Mouse (Mus musculus): ENCODE data around the gene Hoga1. TPM values are rescaled to one million over a fixed set of nuclear protein-coding genes. Genes with fewer than 3 reads are reported as not detected.

The Hoga1 gene
- polyA plus RNA-seq, 1 experiment from 2014 or later = 16.2 TPM

DNA sequence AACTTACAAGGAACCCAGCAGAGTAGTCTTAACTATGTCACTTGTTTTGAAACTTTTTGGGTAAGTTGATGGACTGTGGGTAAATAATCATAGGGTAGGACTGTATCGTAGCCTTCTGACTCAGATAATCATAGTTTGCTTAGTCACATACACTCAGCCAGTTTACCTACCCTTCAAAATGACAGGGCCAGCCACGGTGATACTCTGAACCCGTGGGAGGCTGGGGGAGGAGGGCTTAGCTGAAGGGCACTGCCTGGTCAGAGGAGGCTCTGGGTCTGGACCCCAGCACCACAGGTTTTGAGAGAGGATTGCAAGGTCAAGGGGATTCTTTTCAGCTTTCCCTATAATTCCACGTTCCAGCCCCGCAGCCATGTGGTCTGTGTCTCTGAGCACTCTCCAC, 73.2 kb downstream of the Hoga1 start:
- Histone ChIP-seq H3K4me3 (ENCODE audit: low read depth, low read length) (no peak overlapping the region), H3K27ac (ENCODE audit: low read depth, low read length) (no peak overlapping the region), H3K27me3 (replicated peaks; ENCODE audit: control insufficient read depth, insufficient read depth, low read length) (no peaks in the 10 kb centered on the region), H3K9me3 (ENCODE audit: control insufficient read depth) (no peaks in the 10 kb centered on the region), H3K9ac (ENCODE audit: low read depth, low read length) (no peak overlapping the region), H3K4me2 (replicated peaks; ENCODE audit: low read depth) (no peak overlapping the region), H3K4me1 (replicated peaks; ENCODE audit: control insufficient read depth, insufficient read depth, low read length) (no peaks in the 10 kb centered on the region), H3K36me3 (ENCODE audit: control insufficient read depth, insufficient read depth) (peaks cover 83% of the 10 kb centered on the region)
- 68% methylated on average over 5 of the region's 5 CpGs for WGBS
- TF ChIP-seq CTCF (IDR thresholded peaks at IDR 0.05; ENCODE audit: low read depth) = no peak
- no peak for ATAC-seq

DNA sequence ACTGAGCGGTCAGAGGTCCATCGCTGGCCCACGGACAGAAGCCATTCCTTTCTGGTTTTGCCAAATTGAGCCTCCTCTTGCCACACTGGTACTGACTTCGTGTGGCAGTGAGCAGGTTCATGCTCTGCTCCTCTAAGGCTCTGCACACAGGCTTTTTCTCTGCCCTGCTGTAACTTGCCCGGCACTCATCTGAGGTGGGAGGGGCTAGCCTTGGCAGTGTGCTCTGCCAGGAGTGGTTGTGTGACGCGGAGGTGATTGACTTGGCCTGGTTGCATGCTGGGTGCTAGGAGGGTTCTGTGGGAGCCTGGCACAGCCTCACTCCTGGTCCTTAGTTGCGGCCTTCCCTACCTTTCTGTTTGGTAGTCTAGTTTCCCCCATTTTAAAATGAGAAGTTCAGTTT, 75.0 kb downstream of the Hoga1 start:
- no peaks in the 10 kb centered on the region for H3K9me3 ChIP-seq (ENCODE audit: control insufficient read depth)
- no peak overlapping the region for H3K4me3 ChIP-seq (ENCODE audit: low read depth, low read length)
- H3K36me3 ChIP-seq (ENCODE audit: control insufficient read depth, insufficient read depth) = peaks cover 78% of the 10 kb centered on the region
- WGBS = 94% methylated on average over 8 of the region's 8 CpGs
- ATAC-seq = no peak
- no peak for TF ChIP-seq CTCF (IDR thresholded peaks at IDR 0.05; ENCODE audit: low read depth)
- no peak overlapping the region for H3K4me2 ChIP-seq (replicated peaks; ENCODE audit: low read depth)
- no peak overlapping the region for H3K27ac ChIP-seq (ENCODE audit: low read depth, low read length)
- H3K27me3 ChIP-seq (replicated peaks; ENCODE audit: control insufficient read depth, insufficient read depth, low read length) = no peaks in the 10 kb centered on the region
- no peaks in the 10 kb centered on the region for H3K4me1 ChIP-seq (replicated peaks; ENCODE audit: control insufficient read depth, insufficient read depth, low read length)
- H3K9ac ChIP-seq (ENCODE audit: low read depth, low read length) = no peak overlapping the region

Other genes with a start within 250 kb of the Hoga1 start
- gene Arhgap19, start 243.6 kb upstream of the Hoga1 start, polyA plus RNA-seq (2015; fragmentation: Nextera tagmentation; extraction: Ambion mirVana) = 3.5 TPM in 2 replicates
- 6.4 and 8.3 TPM in 2 replicates for gene Frat1, start 215.6 kb upstream of the Hoga1 start, polyA plus RNA-seq (2015; fragmentation: Nextera tagmentation; extraction: Ambion mirVana)
- 3.8 and 4.5 TPM in 2 replicates for gene Frat2, start 197.5 kb upstream of the Hoga1 start, polyA plus RNA-seq (2015; fragmentation: Nextera tagmentation; extraction: Ambion mirVana)
- gene Rrp12, start 149.4 kb upstream of the Hoga1 start, polyA plus RNA-seq (2015; fragmentation: Nextera tagmentation; extraction: Ambion mirVana) = 4.7 and 5.0 TPM in 2 replicates
- gene Pgam1, start 133.7 kb upstream of the Hoga1 start, polyA plus RNA-seq (2015; fragmentation: Nextera tagmentation; extraction: Ambion mirVana) = 213 and 223 TPM in 2 replicates
- 32.3 and 33.3 TPM in 2 replicates for gene Exosc1, start 112.2 kb upstream of the Hoga1 start, polyA plus RNA-seq (2015; fragmentation: Nextera tagmentation; extraction: Ambion mirVana)
- gene Zdhhc16, start 112.1 kb upstream of the Hoga1 start, polyA plus RNA-seq (2015; fragmentation: Nextera tagmentation; extraction: Ambion mirVana) = 37.7 and 38.4 TPM in 2 replicates
- gene Mms19, start 64.5 kb upstream of the Hoga1 start, polyA plus RNA-seq (2015; fragmentation: Nextera tagmentation; extraction: Ambion mirVana) = 9.6 and 14.1 TPM in 2 replicates
- 12.0 and 12.5 TPM in 2 replicates for gene Ubtd1, start 63.8 kb upstream of the Hoga1 start, polyA plus RNA-seq (2015; fragmentation: Nextera tagmentation; extraction: Ambion mirVana)
- gene Ankrd2, start 9.6 kb upstream of the Hoga1 start, polyA plus RNA-seq (2015; fragmentation: Nextera tagmentation; extraction: Ambion mirVana) = 0.42 TPM in 1 of 2 replicates, not detected in the other
- gene 4933411K16Rik, start 6.6 kb downstream of the Hoga1 start, polyA plus RNA-seq (2015; fragmentation: Nextera tagmentation; extraction: Ambion mirVana) = 0.08 TPM in 1 of 2 replicates, not detected in the other
- gene Morn4, start 40.7 kb downstream of the Hoga1 start, polyA plus RNA-seq (2015; fragmentation: Nextera tagmentation; extraction: Ambion mirVana) = 14.5 and 15.9 TPM in 2 replicates
- gene Pi4k2a, start 44.9 kb downstream of the Hoga1 start, polyA plus RNA-seq (2015; fragmentation: Nextera tagmentation; extraction: Ambion mirVana) = 47.2 and 52.2 TPM in 2 replicates
- gene Avpi1, start 83.4 kb downstream of the Hoga1 start, polyA plus RNA-seq (2015; fragmentation: Nextera tagmentation; extraction: Ambion mirVana) = 39.8 and 40.5 TPM in 2 replicates
- gene Marveld1, start 101.8 kb downstream of the Hoga1 start, polyA plus RNA-seq (2015; fragmentation: Nextera tagmentation; extraction: Ambion mirVana) = 9.0 and 9.6 TPM in 2 replicates
- gene Zfyve27, start 118.3 kb downstream of the Hoga1 start, polyA plus RNA-seq (2015; fragmentation: Nextera tagmentation; extraction: Ambion mirVana) = 13.3 and 14.7 TPM in 2 replicates
- gene Sfrp5, start 156.6 kb downstream of the Hoga1 start, polyA plus RNA-seq (2015; fragmentation: Nextera tagmentation; extraction: Ambion mirVana) = 0.27 and 0.58 TPM in 2 replicates
- gene Golga7b, start 202.0 kb downstream of the Hoga1 start, polyA plus RNA-seq (2015; fragmentation: Nextera tagmentation; extraction: Ambion mirVana) = 0.73 and 0.86 TPM in 2 replicates

Data from intestine, postnatal 0 days (tissue).